Mouse (Mus musculus): Measurements from ENCODE around the gene Rnf41. TPM values are rescaled to one million over a fixed set of nuclear protein-coding genes. Genes with fewer than 3 reads are reported as not detected.

Rnf41 gene
- total RNA-seq, 1 experiment from 2014 or later: 38.4 TPM

DNA sequence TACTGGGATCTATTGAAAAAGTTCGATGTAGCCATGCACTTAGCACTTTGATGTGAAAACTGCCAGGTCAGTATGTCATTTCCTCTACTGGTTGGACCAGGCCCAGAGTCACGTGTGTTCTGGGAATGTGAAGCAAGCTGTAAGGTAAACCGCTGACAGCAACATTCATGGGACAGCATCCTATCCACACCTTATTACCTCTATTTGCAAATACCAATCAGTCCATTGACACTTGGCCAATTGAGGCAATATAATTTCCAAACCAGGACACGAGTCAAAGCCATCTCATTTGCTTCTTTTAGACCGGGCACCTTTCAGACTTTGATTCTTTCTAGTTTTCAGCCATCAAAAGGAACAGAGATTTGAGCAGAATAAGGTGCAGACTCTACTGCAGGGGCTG lies 17.6 kb downstream of the Rnf41 start:
- DNase-seq: no peak

DNA sequence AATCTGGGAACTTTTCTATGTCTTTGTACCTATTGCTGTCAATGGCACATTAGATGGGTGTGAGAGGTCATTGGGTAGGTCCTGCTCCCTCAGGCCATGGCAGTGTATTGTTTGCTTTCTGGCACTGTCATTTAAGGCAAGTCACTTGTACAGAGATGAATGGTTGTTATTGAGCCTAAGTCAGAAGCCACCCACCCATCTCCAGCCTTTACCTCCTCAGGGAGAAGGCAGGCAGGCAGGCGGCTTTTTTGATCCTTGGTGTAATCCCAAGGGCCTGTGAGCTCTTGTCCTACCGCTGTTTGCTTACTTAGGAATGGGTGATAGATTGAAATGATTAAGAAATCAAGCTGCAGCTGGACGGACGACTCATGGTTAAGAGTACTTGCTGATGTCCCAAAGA lies 18.0 kb downstream of the Rnf41 start:
- DNase-seq: no peak

DNA sequence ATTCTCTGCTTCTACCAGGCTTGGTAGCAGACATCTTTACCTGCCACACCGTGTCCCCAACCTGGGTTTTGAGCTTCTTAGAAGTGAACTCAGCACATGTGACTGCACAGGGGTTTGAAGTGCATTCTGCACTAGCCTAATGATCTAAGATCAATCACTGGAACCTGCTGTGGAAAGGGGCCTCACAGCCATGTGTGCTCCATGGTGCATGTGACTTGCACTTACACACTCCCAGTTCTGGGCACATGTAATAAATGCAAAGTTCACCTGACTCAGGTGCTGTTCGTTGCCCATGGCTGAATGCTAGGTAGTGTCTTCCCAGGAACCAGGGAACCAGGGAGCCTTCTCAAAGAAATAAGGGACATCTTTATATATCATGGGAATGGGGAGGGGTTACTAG lies 22.0 kb downstream of the Rnf41 start:
- DNase-seq: no peak

GRCm38 (mm10) chr10:128434681-128435080 lies 23.2 kb downstream of the Rnf41 start:
- DNase-seq: no peak

DNA sequence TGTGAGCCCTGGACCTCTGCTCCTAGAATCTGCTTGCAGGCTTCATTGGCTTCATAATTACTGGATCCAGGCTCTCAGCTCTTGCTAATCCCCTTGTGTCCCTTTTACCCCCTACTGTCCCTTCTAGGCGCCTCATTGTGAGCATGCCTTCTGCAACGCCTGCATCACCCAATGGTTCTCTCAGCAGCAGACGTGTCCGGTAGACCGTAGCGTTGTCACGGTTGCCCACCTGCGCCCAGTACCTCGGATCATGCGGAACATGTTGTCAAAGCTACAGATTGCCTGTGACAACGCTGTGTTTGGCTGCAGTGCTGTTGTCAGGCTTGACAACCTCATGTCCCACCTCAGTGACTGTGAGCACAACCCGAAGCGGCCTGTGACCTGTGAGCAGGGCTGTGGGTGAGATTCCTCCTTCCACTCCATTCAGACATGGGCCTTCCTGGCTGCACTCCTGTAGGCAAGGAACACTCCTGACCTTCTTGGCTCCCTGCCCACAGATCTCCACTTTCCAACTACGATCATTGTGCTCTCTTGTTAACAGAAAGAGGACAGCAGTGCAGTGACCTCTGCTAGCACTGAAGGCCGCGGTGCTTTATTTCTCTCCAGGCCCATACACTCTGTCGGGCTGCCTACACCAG lies 23.8 kb downstream of the Rnf41 start:
- DNase-seq: peak; percentile 88

DNA sequence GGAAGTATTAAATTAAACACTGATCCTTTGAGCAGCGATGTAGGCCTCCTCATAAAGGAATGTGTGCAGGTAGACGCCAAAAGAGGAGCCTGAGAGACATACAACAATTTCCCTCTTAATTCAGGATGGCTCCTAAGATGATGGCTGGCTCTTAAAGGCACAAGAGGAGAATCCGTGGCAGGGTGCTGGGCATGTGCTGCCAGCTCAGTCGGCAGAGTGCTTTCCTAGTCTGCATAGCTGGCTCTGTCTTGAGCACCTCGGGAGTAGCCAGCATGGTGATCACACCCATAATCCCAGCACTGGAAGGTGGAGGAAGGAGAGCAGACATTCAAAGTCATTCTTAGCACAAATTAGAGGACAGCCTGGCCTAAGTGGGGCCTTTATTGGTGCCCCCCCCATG lies 24.4 kb downstream of the Rnf41 start:
- DNase-seq: no peak

DNA sequence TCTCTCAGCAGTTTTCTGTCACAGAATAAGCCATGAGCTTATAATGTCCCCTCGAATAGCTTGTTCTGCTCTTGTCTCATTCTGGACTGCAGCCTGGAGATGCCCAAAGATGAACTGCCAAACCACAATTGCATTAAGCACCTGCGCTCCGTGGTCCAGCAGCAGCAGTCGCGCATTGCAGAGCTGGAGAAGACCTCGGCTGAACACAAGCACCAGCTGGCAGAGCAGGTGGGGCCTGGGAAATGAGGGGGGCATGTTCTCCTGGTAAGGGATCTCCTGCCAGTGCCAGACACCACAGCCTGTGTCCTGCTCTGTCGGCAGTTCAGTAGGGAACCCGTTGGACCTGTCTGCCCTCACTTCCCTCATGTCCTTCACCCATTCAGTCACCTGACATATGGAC lies 24.9 kb downstream of the Rnf41 start:
- no peak for DNase-seq

GRCm38 (mm10) chr10:128438675-128439279 lies 27.3 kb downstream of the Rnf41 start:
- peak; percentile 42 for DNase-seq

- DNase-seq: peak; percentile 70
These were observed 28.9 kb downstream of the Rnf41 start for GRCm38 (mm10) chr10:128440407-128440806.

GRCm38 (mm10) chr10:128441324-128442119 lies 30.1 kb downstream of the Rnf41 start:
- DNase-seq: no peak

DNA sequence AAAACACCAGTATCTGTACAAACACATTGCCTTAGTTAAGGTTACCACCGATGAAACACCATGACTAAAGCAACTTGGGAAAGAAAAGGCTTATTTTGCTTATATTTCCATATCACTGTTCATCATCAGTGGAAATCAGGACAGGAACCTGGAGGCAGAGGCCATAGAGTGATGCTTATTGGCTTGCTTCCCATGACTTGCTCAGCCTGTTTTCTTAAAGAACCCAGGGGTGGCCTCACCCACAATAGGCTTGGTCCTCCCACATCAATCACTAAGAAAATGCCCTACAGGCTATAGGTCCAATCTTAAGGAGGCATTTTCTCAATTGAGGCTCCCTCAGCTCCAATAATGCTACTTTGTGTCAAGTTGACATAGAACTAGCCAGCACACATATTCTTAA lies 31.3 kb downstream of the Rnf41 start:
- DNase-seq: no peak

GRCm38 (mm10) chr10:128444354-128444753 lies 32.9 kb downstream of the Rnf41 start:
- DNase-seq: no peak

DNA sequence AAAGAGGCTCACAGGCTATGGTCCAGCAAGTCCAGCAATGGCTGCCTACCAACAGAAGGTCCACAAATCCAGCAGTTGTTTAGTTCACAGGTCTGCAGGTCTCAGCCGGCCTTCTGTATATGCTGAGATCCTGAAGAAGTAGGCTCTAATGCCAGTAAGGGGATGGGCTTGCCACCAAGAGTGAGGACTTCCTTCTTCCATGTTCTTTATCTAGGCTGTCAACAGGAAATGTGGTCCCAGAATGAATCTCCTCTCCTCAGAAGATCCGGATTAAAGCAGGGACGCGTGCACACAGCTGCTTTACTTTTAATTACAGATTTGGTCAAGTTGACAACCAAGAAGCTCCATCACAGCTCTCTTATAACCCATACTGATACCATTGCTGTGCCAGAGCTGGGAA lies 34.0 kb downstream of the Rnf41 start:
- DNase-seq: no peak

DNA sequence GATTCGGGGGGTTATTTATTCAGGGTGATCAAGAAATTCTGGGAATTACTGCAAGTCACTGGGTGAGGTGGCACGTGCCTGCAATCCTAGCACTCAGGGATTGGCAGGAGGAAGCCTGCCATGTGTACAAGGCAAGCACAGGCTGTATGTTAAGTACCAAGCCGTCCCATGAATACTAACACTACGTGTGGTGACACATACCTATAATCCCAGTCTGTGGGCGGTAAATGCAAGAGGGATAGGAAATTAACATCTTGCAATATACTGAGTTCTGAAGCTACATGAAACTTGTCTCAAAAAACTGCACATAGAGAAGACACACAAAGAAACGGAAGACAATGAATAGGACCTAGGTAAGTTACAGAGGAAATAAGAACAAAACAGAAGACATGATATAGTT lies 39.6 kb downstream of the Rnf41 start:
- DNase-seq: no peak

- no peak for DNase-seq
These were observed 43.0 kb downstream of the Rnf41 start for GRCm38 (mm10) chr10:128454471-128454870.

DNA sequence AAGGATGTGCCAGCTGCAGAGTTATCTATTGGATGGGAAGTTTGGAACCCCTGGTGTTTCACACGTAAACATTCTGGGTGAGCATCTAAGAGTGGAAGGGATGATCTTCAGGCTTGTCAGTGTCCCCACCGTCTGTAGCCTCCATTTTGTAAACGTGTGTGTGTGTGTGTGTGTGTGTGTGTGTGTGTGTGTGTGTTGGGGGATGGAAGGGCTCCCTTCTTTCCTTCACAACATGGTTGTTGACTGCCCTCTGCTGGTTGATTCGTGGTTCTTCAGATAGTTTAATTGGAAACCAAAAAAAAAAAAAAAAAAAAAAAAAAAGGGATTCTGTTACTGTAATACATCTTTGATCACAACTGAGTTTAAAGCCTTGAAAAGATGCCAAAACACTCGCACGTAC lies 43.8 kb downstream of the Rnf41 start:
- DNase-seq: peak; percentile 85

- no peak for DNase-seq
These were observed 46.2 kb downstream of the Rnf41 start for GRCm38 (mm10) chr10:128457676-128458075.

- peak; percentile 94 for DNase-seq
These were observed 46.9 kb downstream of the Rnf41 start for GRCm38 (mm10) chr10:128458348-128458718.

- DNase-seq: peak; percentile 95
These were observed 47.4 kb downstream of the Rnf41 start, which contains the start of gene Smarcc2 for GRCm38 (mm10) chr10:128458719-128459408. Gene Smarcc2 (plus strand): TSS chr10:128459248.

GRCm38 (mm10) chr10:128459409-128460269 lies 48.2 kb downstream of the Rnf41 start:
- peak; percentile 56 for DNase-seq

DNA sequence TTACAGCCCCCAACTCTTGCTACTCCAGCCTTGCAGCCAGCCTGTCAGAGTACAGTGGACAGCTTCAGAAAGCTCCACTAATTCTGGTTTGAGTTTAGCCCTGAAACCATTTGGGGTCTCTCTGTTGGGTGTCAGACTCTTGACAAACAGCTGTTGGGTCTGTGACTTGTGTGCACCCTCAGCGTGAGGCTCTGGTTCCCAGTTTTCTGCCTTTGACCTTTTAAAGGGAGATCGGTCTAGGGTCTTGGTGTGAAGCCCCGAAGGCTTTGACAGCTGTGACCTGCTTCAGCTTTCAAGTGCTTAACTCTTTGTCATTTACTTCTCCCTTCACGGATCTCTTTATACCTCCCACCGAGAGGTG lies 48.8 kb downstream of the Rnf41 start:
- DNase-seq: no peak

- no peak for DNase-seq
These were observed 62.9 kb downstream of the Rnf41 start for GRCm38 (mm10) chr10:128474366-128474765.

Data from adrenal gland, postnatal 14 days (tissue).